Mouse (Mus musculus) embryonic facial prominence, embryonic 14.5 days (tissue): Measurements from ENCODE around the gene Fras1. TPM values are rescaled to one million over a fixed set of nuclear protein-coding genes. Genes with fewer than 3 reads are reported as not detected.

Source experiments
- ATAC-seq: fragments of 200-750 bp; cut with Nextera tagmentation; 2 replicates; pipeline ENCODE4 v1.8.0; 2017; ENCODE audit warnings: low read depth, moderate number of reproducible peaks, moderate TSS enrichment
- DNase-seq: peaks from one replicate; pipeline ENCODE4 v3.0.0-alpha.2; 2015; ENCODE audit warnings: low spot score
- H3K27ac ChIP-seq: fragments of 300-500 bp; sonication (generic); replicated peaks from 2 replicates; pipeline ENCODE4 v1.5.1; 2014; ENCODE audit warnings: low read depth, mild to moderate bottlenecking, low read length, moderate library complexity
- H3K27me3 ChIP-seq: fragments of 300-500 bp; sonication (generic); replicated peaks from 2 replicates; pipeline ENCODE4 v1.6.1; 2014; ENCODE audit warnings: low read length; ENCODE audit not compliant: control insufficient read depth, insufficient read depth
- H3K36me3 ChIP-seq: fragments of 300-500 bp; sonication (generic); 2 replicates; pipeline ENCODE4 v1.6.1; 2014; ENCODE audit warnings: low read length, mixed read lengths; ENCODE audit not compliant: control insufficient read depth, insufficient read depth
- H3K4me1 ChIP-seq: fragments of 300-500 bp; sonication (generic); 2 replicates; pipeline ENCODE4 v1.6.1; 2014; ENCODE audit warnings: antibody characterized with exemption, low read length; ENCODE audit not compliant: control insufficient read depth, insufficient read depth
- H3K4me2 ChIP-seq: fragments of 300-500 bp; sonication (generic); 2 replicates; pipeline ENCODE4 v1.6.1; 2014; ENCODE audit warnings: low read depth, mild to moderate bottlenecking, low read length, moderate library complexity, mixed read lengths
- H3K4me3 ChIP-seq: fragments of 300-500 bp; sonication (generic); 2 replicates; pipeline ENCODE4 v1.5.1; 2014; ENCODE audit warnings: low read depth, mild to moderate bottlenecking, low read length
- H3K9ac ChIP-seq: fragments of 300-500 bp; sonication (generic); 2 replicates; pipeline ENCODE4 v1.6.1; 2014; ENCODE audit warnings: low read depth, mild to moderate bottlenecking, low read length, moderate library complexity, mixed read lengths
- H3K9me3 ChIP-seq: fragments of 300-500 bp; sonication (generic); 2 replicates; pipeline ENCODE4 v1.6.1; 2016; ENCODE audit warnings: low read length; ENCODE audit not compliant: control insufficient read depth
- WGBS: fragments of 180-500 bp; shearing (Covaris S2); extraction: QIAGEN DNeasy Blood & Tissue Kit; methylation state at CpG from one replicate; pipeline ENCODE4 v1.1.7; 2014; 5-methylcytosine and 5-hydroxymethylcytosine counted together
- polyA plus RNA-seq: library from polyadenylated mRNA; unstranded; fragments of >200 nt; fragmentation: Nextera tagmentation; extraction: Ambion mirVana; gene quantifications from 2 replicates; pipeline ENCODE4 v1.2.1, GENCODE M21; 2014

Gene Fras1
- polyA plus RNA-seq, 1 experiment from 2014 or later = 19.2 TPM

DNA sequence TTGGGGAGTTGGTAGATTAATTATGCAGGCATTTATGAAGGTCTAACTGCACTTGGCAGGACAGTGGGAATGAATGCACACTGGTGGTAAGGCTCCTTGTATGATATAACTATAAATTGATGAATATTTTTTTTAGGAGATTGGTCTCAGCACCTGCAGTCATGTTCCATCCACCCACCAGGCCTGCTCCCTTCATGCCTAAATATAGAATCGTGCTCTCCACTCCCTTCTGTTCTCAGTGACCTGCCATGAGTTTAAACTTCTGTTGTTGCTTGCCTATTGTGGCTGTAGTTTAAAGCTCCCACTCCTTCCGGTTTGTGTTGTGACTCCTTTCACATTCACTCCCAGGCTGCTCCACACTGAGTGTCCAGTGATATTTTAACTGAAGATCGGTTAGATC lies 80.7 kb downstream of the Fras1 start:
- Histone ChIP-seq H3K4me2 (no peak overlapping the region), H3K9ac (no peak overlapping the region), H3K9me3 (no peaks in the 10 kb centered on the region), H3K27ac (no peak overlapping the region), H3K27me3 (no peaks in the 10 kb centered on the region), H3K4me1 (no peaks in the 10 kb centered on the region; the same call in 1 of the 2 replicates), H3K4me3 (no peak overlapping the region), H3K36me3 (no peaks in the 10 kb centered on the region)
- ATAC-seq (no peak), DNase-seq (no peak)
- 85% methylated on average over 3 of the region's 3 CpGs for WGBS

DNA sequence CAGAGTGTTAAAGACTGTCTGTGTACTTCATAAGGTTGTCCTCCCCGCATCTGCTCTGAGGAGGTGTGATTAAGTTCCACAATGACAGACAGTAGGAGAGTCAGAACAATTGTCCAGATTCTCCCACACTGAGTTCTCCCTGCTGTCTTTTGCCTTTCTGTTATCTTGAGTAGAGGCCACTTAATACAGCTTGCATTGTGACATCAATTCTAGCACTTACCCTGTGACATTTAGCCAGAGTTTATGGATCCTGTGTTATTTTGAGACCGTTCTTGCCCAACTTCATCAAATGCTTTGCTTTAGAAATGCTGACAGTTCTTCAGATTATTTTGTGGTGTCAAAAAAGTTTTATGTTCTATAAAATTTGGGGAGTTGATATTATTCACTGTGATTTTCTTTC lies 81.5 kb downstream of the Fras1 start:
- Histone ChIP-seq H3K4me2 (no peak overlapping the region), H3K27ac (no peak overlapping the region), H3K4me3 (no peak overlapping the region), H3K4me1 (no peaks in the 10 kb centered on the region; the same call in 1 of the 2 replicates), H3K36me3 (no peaks in the 10 kb centered on the region), H3K9ac (no peak overlapping the region), H3K9me3 (no peaks in the 10 kb centered on the region), H3K27me3 (no peaks in the 10 kb centered on the region)
- WGBS = 86% methylated on average over 2 of the region's 2 CpGs
- no peak for ATAC-seq
- no peak for DNase-seq

DNA sequence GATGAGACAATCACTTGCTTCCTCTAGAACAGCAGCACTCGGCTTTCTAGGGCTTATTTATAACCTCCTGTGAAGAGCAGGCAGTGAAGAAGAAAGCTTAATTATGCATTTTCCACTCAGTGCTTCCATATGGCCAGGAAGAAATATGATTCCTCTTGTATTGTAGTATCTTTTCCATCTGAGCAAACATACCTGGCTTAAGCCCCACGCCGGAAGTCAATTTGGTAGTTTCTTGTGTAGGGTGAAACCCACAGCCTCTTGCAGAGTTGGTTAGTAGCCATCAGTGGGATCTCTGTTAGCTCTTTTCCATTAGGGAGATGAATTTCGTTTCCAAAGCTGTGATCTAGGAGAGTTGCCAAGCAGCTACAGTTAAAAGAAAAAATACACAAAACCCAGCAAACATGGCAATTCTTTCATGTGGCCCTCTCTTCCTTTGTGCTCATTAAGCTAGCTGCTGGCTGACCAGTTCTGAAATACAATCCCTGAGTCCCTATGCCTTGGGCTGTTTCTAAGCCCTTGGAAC lies 83.7 kb downstream of the Fras1 start:
- 33% methylated on average over 4 of the region's 4 CpGs for WGBS

DNA sequence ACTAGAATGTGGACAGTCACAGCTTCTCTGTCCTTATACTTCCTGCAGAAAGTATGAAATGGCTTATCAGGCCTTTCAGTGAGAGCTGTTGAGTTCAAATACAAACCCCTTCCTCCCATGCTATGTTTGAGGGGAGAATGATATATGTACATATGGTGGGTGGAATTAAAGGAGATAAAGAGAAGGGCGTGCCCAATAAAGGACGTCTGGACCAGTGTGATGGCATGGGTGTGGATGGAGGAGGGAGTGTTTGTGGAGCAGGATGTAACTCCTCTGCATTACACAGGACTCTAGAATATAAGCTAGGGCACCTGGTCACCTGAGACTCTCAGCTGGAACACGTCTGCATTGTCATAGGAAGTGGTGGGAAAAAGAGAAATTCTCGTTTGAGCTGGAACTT lies 85.8 kb downstream of the Fras1 start:
- H3K4me1 ChIP-seq = no peaks in the 10 kb centered on the region; the same call in 1 of the 2 replicates
- ATAC-seq (no peak), DNase-seq (no peak)
- no peak overlapping the region for H3K4me2 ChIP-seq
- H3K4me3 ChIP-seq = no peak overlapping the region
- 78% methylated on average over 4 of the region's 4 CpGs for WGBS
- H3K36me3 ChIP-seq = no peaks in the 10 kb centered on the region
- no peaks in the 10 kb centered on the region for H3K9me3 ChIP-seq
- H3K27me3 ChIP-seq = no peaks in the 10 kb centered on the region
- H3K9ac ChIP-seq = no peak overlapping the region
- H3K27ac ChIP-seq = no peak overlapping the region

More for the DNA sequence above, 83.7 kb downstream of the Fras1 start:
- no peak overlapping the region for H3K4me2 ChIP-seq
- H3K27me3 ChIP-seq = no peaks in the 10 kb centered on the region
- no peaks in the 10 kb centered on the region; the same call in 1 of the 2 replicates for H3K4me1 ChIP-seq
- H3K9me3 ChIP-seq = no peaks in the 10 kb centered on the region
- ATAC-seq (peak; percentile 72), DNase-seq (peak; percentile 80)
- no peak overlapping the region for H3K27ac ChIP-seq
- no peaks in the 10 kb centered on the region for H3K36me3 ChIP-seq
- no peak overlapping the region for H3K9ac ChIP-seq
- no peak overlapping the region for H3K4me3 ChIP-seq

DNA sequence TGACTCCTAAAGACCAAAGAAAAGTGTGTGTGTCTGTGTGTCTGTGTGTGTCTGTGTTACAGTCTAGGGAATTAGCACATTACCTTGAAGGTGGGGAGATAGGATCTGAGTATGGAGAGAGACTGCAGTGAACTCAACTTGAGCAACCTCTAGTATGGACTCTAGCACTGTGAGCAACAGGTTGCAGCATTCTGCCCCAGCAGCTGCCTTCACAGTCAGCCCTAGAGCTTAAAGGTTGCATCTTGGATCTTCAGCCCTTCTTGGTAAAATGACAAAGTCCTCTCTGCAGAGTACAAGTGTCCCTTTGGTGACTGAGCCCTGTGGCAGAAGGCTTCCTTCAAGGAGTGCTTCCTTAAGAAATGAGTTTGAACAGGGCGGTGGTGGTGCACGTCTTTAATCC lies 88.4 kb downstream of the Fras1 start:
- WGBS = 92% methylated on average over 2 of the region's 2 CpGs
- ATAC-seq = no peak
- Histone ChIP-seq H3K4me1 (no peaks in the 10 kb centered on the region; the same call in 1 of the 2 replicates), H3K9ac (no peak overlapping the region), H3K36me3 (no peaks in the 10 kb centered on the region), H3K4me2 (no peak overlapping the region), H3K27ac (no peak overlapping the region), H3K27me3 (no peaks in the 10 kb centered on the region), H3K9me3 (no peaks in the 10 kb centered on the region), H3K4me3 (no peak overlapping the region)
- no peak for DNase-seq

DNA sequence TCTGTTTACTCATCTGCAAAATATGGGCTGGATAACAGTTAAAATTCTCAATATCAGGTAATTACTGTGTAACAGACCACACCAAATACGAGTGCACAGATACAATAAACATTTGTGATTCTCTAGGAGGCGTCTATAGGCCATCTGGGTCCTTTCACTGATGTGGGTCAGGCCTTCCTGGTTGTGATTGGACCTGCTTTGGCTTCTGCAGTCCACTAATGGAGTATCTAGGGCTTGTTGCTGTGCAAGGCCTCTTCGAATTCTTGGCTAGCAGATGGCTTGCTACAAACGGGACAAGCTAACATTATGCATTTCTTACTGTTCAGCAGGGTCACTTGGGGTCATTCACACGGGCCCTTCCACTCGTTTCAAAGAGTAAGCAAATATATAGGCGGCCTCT lies 92.7 kb downstream of the Fras1 start:
- Histone ChIP-seq H3K4me3 (no peak overlapping the region), H3K9me3 (no peaks in the 10 kb centered on the region), H3K27me3 (no peaks in the 10 kb centered on the region), H3K9ac (no peak overlapping the region), H3K4me2 (no peak overlapping the region), H3K36me3 (no peaks in the 10 kb centered on the region), H3K4me1 (no peaks in the 10 kb centered on the region), H3K27ac (no peak overlapping the region)
- DNase-seq (no peak), ATAC-seq (no peak)
- WGBS = 47% methylated on average over 7 of the region's 7 CpGs

DNA sequence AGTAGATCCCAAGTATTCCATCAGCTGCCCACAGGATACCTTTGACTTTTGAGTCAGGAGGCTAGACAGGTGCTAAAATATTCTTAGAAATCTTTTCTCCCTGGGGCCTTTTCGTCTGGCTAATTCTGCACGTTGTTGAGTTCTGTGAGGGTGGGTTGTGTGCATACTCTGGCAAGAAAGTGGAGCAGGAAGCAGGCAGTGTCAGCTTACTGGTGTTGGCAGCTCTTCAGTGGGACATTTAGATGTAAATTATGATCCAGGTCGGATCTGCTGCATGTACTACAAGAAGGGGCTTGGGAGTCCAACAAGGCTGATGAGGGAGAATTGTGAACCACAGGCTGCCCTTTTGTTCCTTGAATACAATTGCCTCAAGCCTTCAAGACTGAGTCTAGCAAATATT lies 98.2 kb downstream of the Fras1 start:
- no peak overlapping the region for H3K4me3 ChIP-seq
- H3K27ac ChIP-seq = no peak overlapping the region
- peak; percentile 71 for DNase-seq
- no peaks in the 10 kb centered on the region for H3K4me1 ChIP-seq
- H3K9ac ChIP-seq = no peak overlapping the region
- H3K27me3 ChIP-seq = no peaks in the 10 kb centered on the region
- H3K4me2 ChIP-seq = no peak overlapping the region
- ATAC-seq = peak; percentile 67; the same call in 1 of the 2 replicates
- WGBS = 25% methylated on average over 3 of the region's 3 CpGs
- no peaks in the 10 kb centered on the region for H3K36me3 ChIP-seq
- no peaks in the 10 kb centered on the region for H3K9me3 ChIP-seq

DNA sequence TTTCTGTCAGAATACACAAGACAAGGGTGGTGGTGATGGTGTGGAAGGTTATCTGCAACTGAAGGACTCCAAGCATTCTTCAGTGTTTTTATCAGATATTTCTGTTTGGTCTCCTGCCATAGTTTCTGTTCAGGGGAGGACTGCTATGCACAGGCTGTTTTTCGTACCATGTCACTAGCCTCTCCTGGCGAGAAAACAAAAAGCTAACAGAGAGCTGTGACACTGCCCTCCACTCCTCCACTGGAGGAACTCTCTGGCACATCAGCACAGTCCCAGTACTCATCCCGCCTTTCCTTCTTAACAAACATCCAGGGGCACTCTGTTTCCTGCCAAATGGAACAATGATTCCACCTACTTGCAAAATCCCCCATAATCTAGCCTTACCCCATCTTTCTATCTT lies 101.7 kb downstream of the Fras1 start:
- no peak overlapping the region for H3K9ac ChIP-seq
- DNase-seq (no peak), ATAC-seq (no peak)
- no peaks in the 10 kb centered on the region for H3K9me3 ChIP-seq
- no peaks in the 10 kb centered on the region for H3K4me1 ChIP-seq
- H3K4me2 ChIP-seq = no peak overlapping the region
- no peak overlapping the region for H3K27ac ChIP-seq
- no peaks in the 10 kb centered on the region for H3K36me3 ChIP-seq
- H3K27me3 ChIP-seq = no peaks in the 10 kb centered on the region
- WGBS = 83% methylated on average over 3 of the region's 3 CpGs
- H3K4me3 ChIP-seq = no peak overlapping the region

DNA sequence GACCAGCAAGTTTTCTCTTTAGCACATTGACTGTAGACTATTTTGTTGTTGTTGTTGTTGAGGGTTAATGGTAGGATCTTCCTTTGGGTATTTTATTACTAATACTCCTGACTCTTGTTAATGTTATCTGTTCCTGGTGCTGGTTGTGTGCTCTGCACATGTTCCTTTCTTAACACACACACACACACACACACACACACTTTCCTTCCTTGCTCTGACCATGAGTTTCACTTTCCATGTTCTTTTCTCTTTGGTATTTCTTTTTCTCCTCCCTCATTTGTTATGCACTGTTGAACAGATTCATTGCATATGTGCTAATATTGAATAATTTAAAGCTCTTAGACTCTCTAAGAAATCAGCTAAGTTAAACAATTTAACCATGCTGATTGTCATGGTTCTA lies 105.2 kb downstream of the Fras1 start:
- ATAC-seq = no peak
- no peak for DNase-seq

More for the DNA sequence above, 105.2 kb downstream of the Fras1 start:
- no peaks in the 10 kb centered on the region for H3K36me3 ChIP-seq
- H3K9ac ChIP-seq = no peak overlapping the region
- no peaks in the 10 kb centered on the region for H3K27me3 ChIP-seq
- no peak overlapping the region for H3K27ac ChIP-seq
- H3K4me1 ChIP-seq = no peaks in the 10 kb centered on the region
- no peak overlapping the region for H3K4me3 ChIP-seq
- no peak overlapping the region for H3K4me2 ChIP-seq
- H3K9me3 ChIP-seq = no peaks in the 10 kb centered on the region
